ENCODE assay signal across 29 mouse cellular contexts in genomic region chr15:3332517-3332916, GRCm38 (mm10). TPM values are rescaled to one million over a fixed set of nuclear protein-coding genes. Genes with fewer than 3 reads are reported as not detected.
A peak's percentile ranks its signal among the peaks of the same experiment; 100 is the strongest.
DNase-seq lines count a peak whose midpoint lies in the region; ATAC-seq lines count a peak whose summit lies in the region.
"Had no signal": no experiment of that assay in that cellular context is flagged by ENCODE, and none has a peak within 500 bp of the region (broad histone marks: within the 10 kb centered on the region; RNA-seq: fewer than 3 reads in every experiment).

No protein-coding gene starts in this region.

- intact Hi-C loops in heart, postnatal 14 days (cut with DNase I), result no loop called here

- no peaks in the 10 kb centered on the region for H3K4me1 ChIP-seq in heart, embryonic 10.5 days
- no peaks in the 10 kb centered on the region for H3K4me1 ChIP-seq in heart, embryonic 15.5 days (replicated peaks)
- H3K4me1 ChIP-seq: forebrain, embryonic 10.5 days; forebrain, embryonic 15.5 days; liver, embryonic 12.5 days; midbrain, embryonic 13.5 days; neural tube, embryonic 13.5 days had no signal

- H3K4me2 ChIP-seq in heart, embryonic 15.5 days, result no peak overlapping the region
- H3K4me2 ChIP-seq: embryonic facial prominence, embryonic 13.5 days; forebrain, embryonic 15.5 days; liver, embryonic 12.5 days; midbrain, embryonic 13.5 days; neural tube, embryonic 13.5 days had no signal

- peak; percentile 57 to 74 for DNase-seq in heart, adult 18-20 months
- no peak for DNase-seq in heart, embryonic 10.5 days (ENCODE audit: low spot score)
- peak; percentile 14 to 55 for DNase-seq in heart, postnatal 14 days
- no peak for DNase-seq in lung, postnatal 25 days (ENCODE audit: low spot score)
- DNase-seq in left cerebral cortex, adult 11 months (ENCODE audit: low spot score), result no peak
- DNase-seq in adrenal gland, postnatal 10 days, result no peak
- DNase-seq: adrenal gland, postnatal 36 days; B cell, adult 2 months; cerebellum, adult 18-20 months; cerebellum, postnatal 10 days; kidney, adult 2 months; kidney, postnatal 36 days; left cerebral cortex, postnatal 4 days; liver, postnatal 0 days; thymus, postnatal 14 days had no signal

- no peak overlapping the region for H3K4me3 ChIP-seq in heart, embryonic 10.5 days
- H3K4me3 ChIP-seq in heart, embryonic 15.5 days, result no peak overlapping the region
- H3K4me3 ChIP-seq: embryonic facial prominence, embryonic 13.5 days; forebrain, embryonic 10.5 days; forebrain, embryonic 15.5 days; layer of hippocampus, adult 2 months; liver, embryonic 12.5 days; midbrain, embryonic 13.5 days; neural tube, embryonic 13.5 days had no signal

- peaks cover 21% of the 10 kb centered on the region for H3K36me3 ChIP-seq in heart, embryonic 10.5 days
- H3K36me3 ChIP-seq in heart, embryonic 15.5 days, result peaks cover 17% of the 10 kb centered on the region
- H3K36me3 ChIP-seq: forebrain, embryonic 10.5 days; forebrain, embryonic 15.5 days; midbrain, embryonic 13.5 days; neural tube, embryonic 13.5 days had no signal

- H3K9ac ChIP-seq in heart, embryonic 15.5 days, result no peak overlapping the region
- H3K9ac ChIP-seq: embryonic facial prominence, embryonic 13.5 days; forebrain, embryonic 15.5 days; liver, embryonic 12.5 days; liver, postnatal 0 days; midbrain, embryonic 13.5 days; neural tube, embryonic 13.5 days had no signal

- H3K27ac ChIP-seq in heart, embryonic 10.5 days, result no peak overlapping the region
- peak overlapping the region; percentile 12; the same call in 1 of the 2 replicates for H3K27ac ChIP-seq in heart, embryonic 15.5 days
- H3K27ac ChIP-seq: embryonic facial prominence, embryonic 13.5 days; forebrain, embryonic 10.5 days; forebrain, embryonic 15.5 days; layer of hippocampus, adult 2 months; liver, embryonic 12.5 days; macrophage; midbrain, embryonic 13.5 days; neural tube, embryonic 13.5 days had no signal

- 87% methylated on average over 4 of the region's 4 CpGs for WGBS in heart, embryonic 10.5 days
- WGBS in heart, embryonic 15.5 days, result 55% methylated on average over 4 of the region's 4 CpGs

- H3K27me3 ChIP-seq in heart, embryonic 10.5 days (ENCODE audit: insufficient read depth, poor library complexity, severe bottlenecking), result no peaks in the 10 kb centered on the region
- H3K27me3 ChIP-seq in heart, embryonic 15.5 days, result no peaks in the 10 kb centered on the region
- H3K27me3 ChIP-seq: embryonic facial prominence, embryonic 13.5 days; forebrain, embryonic 15.5 days; liver, embryonic 12.5 days; midbrain, embryonic 13.5 days; neural tube, embryonic 13.5 days had no signal

- H3K9me3 ChIP-seq in heart, embryonic 10.5 days, result no peaks in the 10 kb centered on the region
- H3K9me3 ChIP-seq in heart, embryonic 15.5 days (replicated peaks), result no peaks in the 10 kb centered on the region
- H3K9me3 ChIP-seq: forebrain, embryonic 10.5 days; forebrain, embryonic 15.5 days; liver, embryonic 12.5 days; midbrain, embryonic 13.5 days; neural tube, embryonic 13.5 days had no signal

- ATAC-seq in heart, embryonic 15.5 days (replicated peaks; ENCODE audit: insufficient number of reproducible peaks, insufficient read depth, low FRiP score, low read depth), result no peak; the same call in 1 of the 2 replicates
- ATAC-seq: forebrain, embryonic 15.5 days; hindbrain, embryonic 16.5 days; liver, embryonic 12.5 days; liver, postnatal 0 days; midbrain, embryonic 13.5 days had no signal

RNA-seq across cellular contexts. Expression of gene Ccdc152, which starts 29.2 kb away (rescaled TPM):
- under 1 TPM in 1 of 2 experiments, not detected in 1; 0.87 TPM for total RNA-seq in heart, adult 18-20 months (2021)
- not detected in 2 replicates for polyA plus RNA-seq in heart, embryonic 10.5 days (2016; fragmentation: Nextera tagmentation; extraction: Ambion mirVana)
- 0.20 and 0.25 TPM in 2 replicates for polyA plus RNA-seq in heart, embryonic 15.5 days (2015; fragmentation: Nextera tagmentation; extraction: Ambion mirVana)
- under 1 TPM; 0.22 to 0.36 TPM for total RNA-seq in heart, postnatal 14 days (2021)
- total RNA-seq in adrenal gland, postnatal 10 days (2021), result not detected
- total RNA-seq: adrenal gland, postnatal 36 days; granulocyte monocyte progenitor cell, adult 5-6 weeks; layer of hippocampus, adult 2 months; layer of hippocampus, postnatal 14 days; left cerebral cortex, postnatal 4 days; megakaryocyte-erythroid progenitor cell, adult 5-6 weeks had no signal
- polyA plus RNA-seq: embryonic facial prominence, embryonic 13.5 days; forebrain, embryonic 15.5 days; hindbrain, embryonic 11.5 days; neural tube, embryonic 13.5 days had no signal

Comparison
In these comparisons a context has a peak if more than half of its experiments do, and no peak if none do; other contexts are left out.
1. DNase-seq: peak in heart, adult 18-20 months (2 of 2) and heart, postnatal 14 days (2 of 2); none in heart, embryonic 10.5 days (single experiment), lung, postnatal 25 days (single experiment), left cerebral cortex, adult 11 months (single experiment) and adrenal gland, postnatal 10 days (single experiment).